Mouse (Mus musculus) lung, embryonic 16.5 days (tissue): ENCODE results near the gene Nell2. TPM values are rescaled to one million over a fixed set of nuclear protein-coding genes. Genes with fewer than 3 reads are reported as not detected.
A peak's percentile ranks its signal among the peaks of the same experiment; 100 is the strongest.

Experiments
- ATAC-seq: fragments of 200-750 bp; cut with Nextera tagmentation; 2 replicates; pipeline ENCODE4 v1.8.0; 2017; ENCODE audit warnings: low read depth, mild to moderate bottlenecking, moderate library complexity
- H3K27ac ChIP-seq: fragments of 300-500 bp; sonication (generic); 2 replicates; pipeline ENCODE4 v1.5.1; 2014; ENCODE audit warnings: mild to moderate bottlenecking, control low read depth, low read length
- H3K27me3 ChIP-seq: fragments of 300-500 bp; sonication (generic); 2 replicates; pipeline ENCODE4 v1.6.1; 2014; ENCODE audit warnings: low read depth, low read length, mixed read lengths; ENCODE audit not compliant: control insufficient read depth, insufficient read depth
- H3K36me3 ChIP-seq: fragments of 300-500 bp; sonication (generic); 2 replicates; pipeline ENCODE4 v1.6.1; 2014; ENCODE audit warnings: low read length; ENCODE audit not compliant: control insufficient read depth, insufficient read depth
- H3K4me1 ChIP-seq: fragments of 300-500 bp; sonication (generic); replicated peaks from 2 replicates; pipeline ENCODE4 v1.6.1; 2014; ENCODE audit warnings: low read length, mixed read lengths; ENCODE audit not compliant: control insufficient read depth, insufficient read depth
- H3K4me2 ChIP-seq: fragments of 300-500 bp; sonication (generic); 2 replicates; pipeline ENCODE4 v1.6.1; 2014; ENCODE audit warnings: low read depth, low read length, control low read depth
- H3K4me3 ChIP-seq: fragments of 300-500 bp; sonication (generic); 2 replicates; pipeline ENCODE4 v1.5.1; 2014; ENCODE audit warnings: mild to moderate bottlenecking, low read length, control low read depth
- H3K9ac ChIP-seq: fragments of 300-500 bp; sonication (generic); 2 replicates; pipeline ENCODE4 v1.6.1; 2014; ENCODE audit warnings: low read length, control low read depth
- H3K9me3 ChIP-seq: fragments of 300-500 bp; sonication (generic); 2 replicates; pipeline ENCODE4 v1.6.1; 2016; ENCODE audit warnings: low read length; ENCODE audit not compliant: control insufficient read depth
- WGBS: fragments of 180-500 bp; shearing (Covaris S2); extraction: QIAGEN DNeasy Blood & Tissue Kit; methylation state at CpG from one replicate; pipeline ENCODE4 v1.1.7; 2014; 5-methylcytosine and 5-hydroxymethylcytosine counted together
- polyA plus RNA-seq: library from polyadenylated mRNA; unstranded; fragments of >200 nt; fragmentation: Nextera tagmentation; extraction: Ambion mirVana; gene quantifications from 2 replicates; pipeline ENCODE4 v1.2.1, GENCODE M21; 2015

Gene Nell2
- 1.2 and 1.4 TPM in 2 replicates for polyA plus RNA-seq

GRCm38 (mm10) chr15:95527948-95528861 is at the start of gene Nell2:
Gene Nell2 (minus strand): TSS chr15:95528559.
- no peak within 1 kb of the TSS for H3K27ac ChIP-seq
- peaks cover 30% of the 10 kb centered on the region for H3K27me3 ChIP-seq
- H3K4me2 ChIP-seq, result peak within 1 kb of the TSS; percentile 80
- H3K4me3 ChIP-seq, result peak within 1 kb of the TSS; percentile 51
- H3K9ac ChIP-seq, result no peak within 1 kb of the TSS
- no peaks in the 10 kb centered on the region for H3K9me3 ChIP-seq
- no peaks in the 10 kb centered on the region for H3K36me3 ChIP-seq
- H3K4me1 ChIP-seq, result peaks cover 2% of the 10 kb centered on the region; the same call in 1 of the 2 replicates
- WGBS, result 0% methylated on average over 62 of the region's 95 CpGs
- ATAC-seq, result peak; percentile 54; the same call in 1 of the 2 replicates

DNA sequence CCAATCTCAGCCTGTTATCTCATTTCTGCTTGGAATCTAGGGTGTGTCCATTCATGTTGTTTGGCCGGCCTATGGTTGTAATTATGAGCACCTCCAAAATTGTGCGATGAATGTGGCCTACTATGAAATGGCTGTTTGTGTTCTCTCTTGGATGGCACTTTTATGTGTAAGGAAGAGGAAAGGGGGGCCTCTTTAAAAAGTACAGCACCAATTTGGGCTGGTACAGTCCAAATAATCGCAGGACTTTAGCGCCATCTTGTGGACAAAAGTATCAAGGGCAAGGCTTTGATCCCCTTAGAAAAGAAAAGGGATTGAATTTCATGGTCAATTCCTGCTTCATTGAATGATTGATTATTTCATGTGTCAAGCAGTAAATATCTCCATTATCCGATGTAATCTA is 46.3 kb upstream of the Nell2 start:
- 17% methylated on average over 5 of the region's 5 CpGs for WGBS
- no peaks in the 10 kb centered on the region for H3K4me1 ChIP-seq
- no peak overlapping the region for H3K27ac ChIP-seq
- no peak overlapping the region for H3K4me3 ChIP-seq
- no peak for ATAC-seq
- no peak overlapping the region for H3K9ac ChIP-seq
- no peak overlapping the region for H3K4me2 ChIP-seq
- no peaks in the 10 kb centered on the region for H3K36me3 ChIP-seq
- no peaks in the 10 kb centered on the region; the same call in 1 of the 2 replicates for H3K9me3 ChIP-seq
- no peaks in the 10 kb centered on the region for H3K27me3 ChIP-seq

GRCm38 (mm10) chr15:95569606-95570005 is 41.2 kb upstream of the Nell2 start:
- no peak overlapping the region for H3K9ac ChIP-seq
- WGBS, result 74% methylated on average over 6 of the region's 6 CpGs
- ATAC-seq, result no peak

GRCm38 (mm10) chr15:95565160-95565559 is 36.8 kb upstream of the Nell2 start:
- no peak overlapping the region for H3K4me2 ChIP-seq
- no peaks in the 10 kb centered on the region for H3K4me1 ChIP-seq
- ATAC-seq, result no peak
- 85% methylated on average over 2 of the region's 2 CpGs for WGBS
- H3K9me3 ChIP-seq, result no peaks in the 10 kb centered on the region
- no peaks in the 10 kb centered on the region for H3K27me3 ChIP-seq
- no peak overlapping the region for H3K27ac ChIP-seq
- H3K9ac ChIP-seq, result no peak overlapping the region
- no peaks in the 10 kb centered on the region for H3K36me3 ChIP-seq
- no peak overlapping the region for H3K4me3 ChIP-seq

More at GRCm38 (mm10) chr15:95569606-95570005, 41.2 kb upstream of the Nell2 start:
- Histone ChIP-seq H3K36me3 (no peaks in the 10 kb centered on the region), H3K4me2 (no peak overlapping the region), H3K9me3 (no peaks in the 10 kb centered on the region; the same call in 1 of the 2 replicates), H3K27me3 (no peaks in the 10 kb centered on the region), H3K4me3 (no peak overlapping the region), H3K4me1 (no peaks in the 10 kb centered on the region), H3K27ac (no peak overlapping the region)

DNA sequence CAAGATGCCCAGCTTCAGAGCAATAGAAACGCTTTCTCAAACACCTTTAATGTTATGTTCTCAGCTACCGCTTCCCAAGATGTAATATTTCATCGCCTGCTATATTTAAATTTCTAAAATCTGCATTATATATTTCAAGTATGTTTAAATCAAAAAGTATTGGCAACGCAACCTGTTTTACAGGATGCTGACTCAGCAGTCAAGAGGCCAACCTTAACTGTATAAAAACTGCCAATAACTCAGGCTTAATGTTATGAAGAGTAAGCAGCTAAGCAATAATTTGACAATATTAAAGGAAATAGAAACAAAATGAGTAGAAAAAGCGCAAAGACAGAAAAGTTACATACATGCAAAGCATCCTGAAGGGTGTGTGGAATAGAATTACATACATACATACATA is 32.9 kb upstream of the Nell2 start:
- 84% methylated on average over 5 of the region's 5 CpGs for WGBS

DNA sequence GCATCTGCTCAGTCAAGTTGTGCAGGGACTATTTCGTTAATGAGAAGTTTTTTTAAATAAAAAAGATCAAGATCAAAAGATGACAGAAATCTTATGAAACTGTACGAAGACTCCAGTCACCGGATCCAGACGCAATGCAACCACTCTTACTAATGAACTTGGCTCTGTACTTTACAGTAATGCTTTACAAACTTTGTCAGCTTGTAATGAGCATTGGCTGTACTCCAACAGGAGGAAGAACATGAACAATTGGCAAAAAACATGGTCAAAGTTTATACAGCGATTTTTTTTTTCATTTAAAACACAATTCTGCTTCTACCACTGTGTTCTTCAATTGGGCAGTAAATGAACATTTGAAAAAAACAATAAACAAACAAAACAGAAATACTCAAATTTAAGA is 21.7 kb upstream of the Nell2 start:
- H3K27me3 ChIP-seq, result no peaks in the 10 kb centered on the region
- no peak overlapping the region for H3K9ac ChIP-seq
- H3K27ac ChIP-seq, result no peak overlapping the region
- no peak overlapping the region for H3K4me3 ChIP-seq
- H3K9me3 ChIP-seq, result no peaks in the 10 kb centered on the region
- no peaks in the 10 kb centered on the region for H3K4me1 ChIP-seq
- WGBS, result 70% methylated on average over 5 of the region's 5 CpGs
- no peak overlapping the region for H3K4me2 ChIP-seq
- ATAC-seq, result no peak
- no peaks in the 10 kb centered on the region for H3K36me3 ChIP-seq

More for the DNA sequence above, 32.9 kb upstream of the Nell2 start:
- Histone ChIP-seq H3K27ac (no peak overlapping the region), H3K4me3 (no peak overlapping the region), H3K9me3 (no peaks in the 10 kb centered on the region), H3K4me2 (no peak overlapping the region), H3K36me3 (no peaks in the 10 kb centered on the region), H3K27me3 (no peaks in the 10 kb centered on the region), H3K9ac (no peak overlapping the region), H3K4me1 (no peaks in the 10 kb centered on the region)
- no peak for ATAC-seq

DNA sequence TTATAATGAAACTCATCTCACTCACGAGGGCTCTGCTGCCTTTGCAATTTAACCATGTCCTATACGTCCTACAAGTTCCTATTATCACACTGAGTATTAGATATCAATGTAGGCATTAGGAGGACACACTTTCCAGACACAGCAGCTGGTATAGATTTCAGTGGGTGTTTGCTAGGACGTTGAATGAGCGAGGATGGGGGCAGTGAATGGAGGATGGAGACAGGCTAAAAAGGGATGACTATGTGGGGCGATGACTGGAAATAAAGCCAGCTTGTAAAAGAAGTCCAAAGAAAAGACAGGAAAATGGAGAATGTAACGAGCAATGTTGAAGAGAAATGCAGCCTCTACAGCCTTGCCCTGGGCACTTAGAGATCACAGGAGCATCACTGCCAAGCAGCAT is 14.3 kb upstream of the Nell2 start:
- no peak for ATAC-seq
- Histone ChIP-seq H3K27ac (no peak overlapping the region), H3K36me3 (no peaks in the 10 kb centered on the region), H3K4me1 (no peaks in the 10 kb centered on the region), H3K27me3 (no peaks in the 10 kb centered on the region), H3K4me3 (no peak overlapping the region), H3K9ac (no peak overlapping the region), H3K4me2 (no peak overlapping the region), H3K9me3 (no peaks in the 10 kb centered on the region)
- WGBS, result 69% methylated on average over 6 of the region's 6 CpGs

DNA sequence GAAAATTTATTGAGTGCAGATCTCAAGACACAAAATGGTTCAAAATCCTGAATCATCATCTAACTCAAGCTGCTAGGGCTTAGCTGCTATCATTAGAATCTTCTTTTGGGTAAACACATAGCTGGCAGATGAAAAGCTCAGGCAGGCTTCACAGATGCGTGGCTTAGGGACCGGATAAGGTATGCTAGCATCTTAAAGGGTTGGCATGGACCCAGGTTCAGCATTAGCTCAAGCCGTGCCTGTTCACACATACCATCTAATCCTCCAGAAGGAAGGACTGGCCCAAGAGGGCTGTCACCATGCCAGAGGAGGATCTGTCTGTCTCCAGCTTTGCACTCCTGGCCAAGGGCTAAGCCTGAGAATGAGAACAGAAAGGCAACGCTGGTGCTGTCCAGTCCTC is 8.4 kb upstream of the Nell2 start:
- Histone ChIP-seq H3K27ac (no peak overlapping the region), H3K4me1 (no peaks in the 10 kb centered on the region), H3K27me3 (no peaks in the 10 kb centered on the region), H3K36me3 (no peaks in the 10 kb centered on the region), H3K9me3 (no peaks in the 10 kb centered on the region), H3K4me3 (no peak overlapping the region), H3K4me2 (no peak overlapping the region), H3K9ac (no peak overlapping the region)
- no peak for ATAC-seq
- 57% methylated on average over 4 of the region's 4 CpGs for WGBS

GRCm38 (mm10) chr15:95536230-95536629 is 7.9 kb upstream of the Nell2 start:
- Histone ChIP-seq H3K4me2 (no peak overlapping the region), H3K4me3 (no peak overlapping the region), H3K9ac (no peak overlapping the region), H3K9me3 (no peaks in the 10 kb centered on the region), H3K27me3 (no peaks in the 10 kb centered on the region), H3K27ac (no peak overlapping the region), H3K4me1 (no peaks in the 10 kb centered on the region), H3K36me3 (no peaks in the 10 kb centered on the region)
- no peak for ATAC-seq
- WGBS, result 72% methylated on average over 4 of the region's 4 CpGs
